Mouse (Mus musculus): ENCODE measurements at regions not wholly inside any gene's neighbourhood (a gene's known extent, or its start where the extent isn't known, plus 50 kb on each side); places are given as distances from the start of the nearest gene placed in this dataset.

DNA sequence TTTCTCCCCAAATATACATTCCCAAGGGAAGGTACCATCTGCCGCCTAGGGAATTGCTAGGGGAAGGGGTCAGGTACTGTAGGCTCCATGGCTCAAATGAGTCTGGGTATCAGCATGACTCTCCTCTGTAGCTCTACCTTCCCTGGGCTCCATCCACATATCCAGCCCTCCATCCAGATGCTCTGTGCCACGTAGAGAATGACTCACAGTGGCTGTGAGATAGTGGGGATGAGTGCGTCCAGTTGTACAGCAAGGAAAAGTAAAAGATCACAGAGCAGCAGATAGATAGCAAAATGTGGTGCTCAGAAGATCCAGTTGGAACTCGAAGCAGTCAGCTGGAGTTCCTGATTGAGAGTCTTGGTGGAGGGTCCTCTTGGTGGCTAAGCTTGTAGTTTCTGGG lies 64.5 kb downstream of the Tpra1 start:
- TF ChIP-seq POLR2A (IDR thresholded peaks at IDR 0.05; ENCODE audit: low read depth, low read length) (no peak), CTCF (conservative IDR thresholded peaks at IDR 0.05; ENCODE audit: insufficient read depth, insufficient read length, low read depth, low read length) (no peak)

Data from kidney, adult 2 months (tissue).